Mouse (Mus musculus) spleen, postnatal 10 days (tissue): ENCODE results near the gene Mbl2.
A peak's percentile ranks its signal among the peaks of the same experiment; 100 is the strongest.
"Not testable (repeated sequence)": the region's sequence is repeated elsewhere in the genome, so short reads cannot be mapped to it uniquely, and the experiment has no call there.

Experiments
- DNase-seq, 2 experiments: peaks; one replicate each; pipeline ENCODE4 v3.0.0; 2021 to 2022; ENCODE audit warnings: low spot score in 2 of 2

Gene Mbl2

DNA sequence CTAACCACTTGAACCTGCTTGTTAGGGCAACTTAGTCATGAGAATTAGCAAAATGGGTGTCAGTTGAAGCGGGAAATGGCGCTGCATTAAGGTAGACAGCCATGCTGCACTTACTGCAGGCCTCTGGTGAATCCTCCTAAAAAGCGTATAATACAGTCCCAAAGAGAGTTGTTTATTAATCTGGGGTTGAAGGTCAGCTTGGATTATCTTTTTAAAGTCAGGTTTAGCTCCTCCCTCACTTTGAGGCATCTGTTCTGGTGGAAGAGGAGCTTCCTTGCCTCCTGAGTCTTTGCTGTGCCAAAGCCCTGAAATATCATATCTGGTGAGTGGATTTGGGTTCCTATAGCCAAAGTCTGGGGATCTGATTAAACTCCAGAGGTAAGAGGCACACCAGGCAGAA lies at the start of gene Mbl2:
Gene Mbl2, plus strand, starts transcription at position 252 of the 400 bp plus-strand sequence.
- DNase-seq = no peak

DNA sequence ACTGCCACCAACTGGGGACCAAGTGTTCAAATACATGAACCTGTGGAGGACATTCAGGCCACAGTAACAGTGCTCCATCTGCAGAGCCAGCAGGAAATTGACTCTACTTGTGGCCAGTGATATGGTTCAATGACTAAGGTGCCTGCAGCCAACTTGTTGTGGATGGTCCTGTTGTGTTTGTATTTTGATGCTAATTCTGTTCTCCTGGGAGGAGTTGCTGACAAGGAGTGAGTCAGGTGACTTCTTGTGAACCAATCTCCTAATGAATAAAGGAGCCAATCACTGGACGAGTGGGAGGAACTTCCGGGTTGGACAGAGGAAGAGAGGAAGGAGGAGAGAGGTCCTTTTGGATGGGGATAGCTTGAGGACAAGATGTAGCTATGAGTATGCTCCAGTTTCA lies 47.2 kb upstream of the Mbl2 start:
- DNase-seq = no peak

DNA sequence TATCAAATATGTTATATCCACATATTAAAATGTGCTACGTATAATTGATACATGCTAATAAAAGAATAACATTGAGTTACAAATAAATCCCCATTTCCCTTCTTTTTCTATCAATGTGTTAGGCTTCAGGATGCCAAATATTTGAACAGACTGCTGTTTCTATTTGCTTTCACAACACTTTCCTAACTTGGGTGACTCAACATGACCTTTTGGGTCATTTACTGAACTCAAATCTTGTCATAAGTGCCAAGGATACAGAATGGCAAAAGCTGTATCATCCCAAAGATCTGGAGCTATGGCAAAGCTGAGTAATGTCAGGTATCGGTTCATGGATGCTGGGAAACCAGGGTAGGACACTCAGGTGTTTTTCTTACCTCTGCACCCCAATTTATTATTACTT lies 45.5 kb upstream of the Mbl2 start:
- no peak for DNase-seq

DNA sequence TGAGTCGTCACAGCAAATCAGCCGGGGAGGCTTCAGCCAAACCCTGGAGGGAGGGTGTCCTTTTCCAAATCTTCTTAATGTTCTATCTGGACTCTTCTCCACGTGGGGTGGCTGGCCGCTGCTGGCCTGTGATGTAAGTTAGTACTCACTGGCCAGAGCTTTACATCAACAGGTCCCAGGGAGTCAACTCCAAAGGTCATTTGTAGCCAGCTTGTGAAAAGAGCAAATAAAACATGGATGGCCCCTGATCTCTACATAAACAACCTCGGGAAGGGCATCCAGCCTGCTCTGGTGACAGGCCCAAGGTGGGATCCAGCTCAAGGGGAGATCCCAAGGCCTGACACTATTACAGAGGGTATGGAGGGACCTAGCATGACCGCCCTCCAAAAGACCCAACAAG lies 37.7 kb upstream of the Mbl2 start:
- DNase-seq = no peak

DNA sequence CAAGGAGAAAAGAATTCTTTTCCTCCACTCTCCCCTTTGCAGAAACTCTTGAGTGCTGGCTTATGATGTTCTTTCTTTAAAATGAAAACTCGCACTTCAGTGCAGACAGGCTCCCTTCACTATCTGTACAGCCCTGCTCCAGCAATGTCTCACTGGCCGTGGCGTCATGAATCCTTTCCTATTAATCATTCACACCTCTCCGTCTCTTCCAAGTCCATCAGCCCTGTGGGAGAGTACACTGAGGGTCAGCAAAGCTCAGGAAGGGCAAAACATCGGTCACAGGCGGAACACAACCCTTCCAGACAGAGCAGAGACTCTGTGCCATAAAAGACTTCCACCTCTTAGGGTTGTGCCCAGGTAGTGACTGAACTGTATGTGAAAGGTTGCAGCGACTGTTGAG lies 30.6 kb upstream of the Mbl2 start:
- DNase-seq = no peak

DNA sequence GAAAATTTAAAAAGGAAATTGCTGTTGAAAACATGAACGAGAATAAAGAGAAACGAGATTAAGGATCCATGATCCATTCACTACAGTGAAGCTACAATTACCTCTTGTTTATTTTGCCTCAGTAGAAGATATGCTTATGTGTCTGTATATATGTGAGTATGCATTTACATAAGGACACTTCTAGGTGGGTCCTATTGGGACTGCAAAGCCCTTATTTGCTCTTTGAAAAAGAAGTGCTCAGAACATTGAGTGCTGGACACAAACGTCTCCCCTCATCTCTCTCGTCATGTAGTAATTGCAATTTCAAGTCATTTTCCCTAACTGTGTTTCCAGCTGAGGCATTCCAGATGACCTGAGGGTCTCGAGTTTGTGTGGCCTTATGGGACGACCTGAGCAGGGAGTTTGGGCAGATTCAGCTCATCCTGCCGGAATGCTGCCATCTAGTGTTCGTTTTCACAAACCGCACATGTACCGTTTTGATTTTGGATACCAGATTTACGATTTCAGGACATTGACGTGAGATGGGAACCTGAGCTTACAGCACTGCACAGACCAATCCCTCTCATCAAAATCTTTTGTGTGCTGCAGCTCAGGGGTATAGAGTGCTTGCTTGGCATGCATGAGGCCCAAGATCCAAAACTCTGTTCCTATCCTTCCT lies 27.5 kb upstream of the Mbl2 start:
- peak in 1 of 2 experiments; percentile 26 for DNase-seq

DNA sequence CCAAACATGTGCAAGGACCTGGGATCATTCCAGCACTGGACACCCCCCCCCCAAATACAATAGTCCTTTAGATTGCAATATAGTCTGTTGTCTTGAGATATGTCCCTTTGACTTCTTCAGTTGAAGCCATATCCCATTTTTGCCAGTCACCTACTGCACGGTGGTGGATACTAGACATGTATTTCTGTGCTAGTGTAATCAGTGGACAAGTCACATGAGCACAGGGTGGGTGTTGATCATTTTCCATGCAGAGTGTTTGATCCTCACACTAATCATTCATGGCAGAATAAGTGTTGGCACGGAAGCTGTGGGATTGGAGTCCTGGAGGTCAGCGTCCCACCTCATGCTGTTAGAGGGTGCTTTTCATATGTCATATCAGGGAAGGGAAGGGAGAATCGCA lies 26.9 kb upstream of the Mbl2 start:
- DNase-seq = no peak

DNA sequence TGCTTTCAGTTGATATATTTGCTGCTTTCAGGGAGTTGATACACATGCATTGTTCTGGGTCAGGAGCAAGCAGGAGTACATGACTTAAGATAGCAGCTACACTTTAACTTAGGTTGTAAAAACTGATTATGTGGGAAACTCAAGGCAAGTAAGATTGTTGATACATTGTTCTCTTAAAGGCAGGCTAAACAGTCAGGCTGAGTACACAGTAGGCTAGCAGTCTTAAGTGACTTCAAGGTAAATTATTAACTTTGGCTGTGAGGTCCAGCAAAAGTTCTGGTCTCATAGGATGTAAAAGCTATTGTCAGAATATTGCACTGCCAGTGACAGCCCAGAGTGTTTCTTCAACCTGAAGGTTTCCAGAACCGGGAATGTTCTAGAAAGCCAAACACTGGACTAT lies 25.8 kb upstream of the Mbl2 start:
- no peak for DNase-seq

DNA sequence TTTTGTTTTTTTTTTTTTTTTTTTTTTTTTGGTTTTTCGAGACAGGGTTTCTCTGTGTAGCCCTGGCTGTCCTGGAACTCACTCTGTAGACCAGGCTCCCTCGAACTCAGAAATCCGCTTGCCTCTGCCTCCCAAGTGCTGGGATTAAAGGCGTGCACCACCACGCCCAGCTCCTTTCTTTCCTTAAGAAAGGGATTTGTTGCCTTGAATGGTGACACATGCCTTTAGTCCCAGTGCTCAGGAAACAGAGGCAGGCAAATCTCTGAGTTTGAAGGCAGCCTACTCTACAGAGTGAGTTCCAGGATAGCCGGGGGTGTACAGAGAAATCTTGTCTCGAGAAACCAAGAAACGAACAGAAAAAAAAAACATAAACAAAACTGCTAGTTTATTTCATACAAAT lies 23.7 kb upstream of the Mbl2 start:
- DNase-seq = not testable (repeated sequence)

DNA sequence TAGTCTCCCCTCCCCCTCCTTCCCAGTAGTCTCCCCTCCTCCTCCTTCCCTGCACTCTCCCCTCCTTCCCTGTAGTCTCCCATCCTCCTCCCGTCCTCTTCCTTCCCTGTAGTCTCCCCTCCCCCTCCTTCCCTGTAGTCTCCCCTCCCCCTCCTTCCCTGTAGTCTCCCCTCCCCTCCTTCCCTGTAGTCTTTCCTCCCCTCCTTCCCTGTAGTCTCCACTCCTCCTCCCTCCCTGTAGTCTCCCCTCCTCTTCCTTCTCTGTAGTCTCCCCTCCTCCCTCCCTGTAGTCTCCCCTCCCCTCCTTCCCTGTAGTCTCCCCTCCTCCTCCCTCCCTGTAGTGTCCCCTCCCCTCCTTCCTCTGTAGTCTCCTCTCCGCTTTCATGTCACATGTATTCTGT lies 18.7 kb upstream of the Mbl2 start:
- no peak for DNase-seq

DNA sequence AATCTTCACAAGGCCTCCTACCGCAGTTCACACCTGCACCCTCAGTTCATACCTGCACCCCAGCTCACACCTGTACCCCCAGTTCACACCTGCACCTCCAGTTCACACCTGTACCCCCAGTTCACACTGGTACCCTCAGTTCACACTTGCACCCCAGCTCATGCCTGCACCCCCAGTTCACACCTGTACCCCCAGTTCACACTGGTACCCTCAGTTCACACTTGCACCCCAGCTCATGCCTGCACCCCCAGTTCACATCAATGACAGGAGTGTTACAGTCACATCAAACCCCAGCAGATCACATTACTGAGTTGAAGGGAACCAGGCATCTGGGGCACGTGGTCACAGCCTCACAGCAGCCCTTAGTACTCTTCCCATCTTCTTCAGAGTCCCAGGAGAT lies 17.0 kb upstream of the Mbl2 start:
- DNase-seq = not testable (repeated sequence)

DNA sequence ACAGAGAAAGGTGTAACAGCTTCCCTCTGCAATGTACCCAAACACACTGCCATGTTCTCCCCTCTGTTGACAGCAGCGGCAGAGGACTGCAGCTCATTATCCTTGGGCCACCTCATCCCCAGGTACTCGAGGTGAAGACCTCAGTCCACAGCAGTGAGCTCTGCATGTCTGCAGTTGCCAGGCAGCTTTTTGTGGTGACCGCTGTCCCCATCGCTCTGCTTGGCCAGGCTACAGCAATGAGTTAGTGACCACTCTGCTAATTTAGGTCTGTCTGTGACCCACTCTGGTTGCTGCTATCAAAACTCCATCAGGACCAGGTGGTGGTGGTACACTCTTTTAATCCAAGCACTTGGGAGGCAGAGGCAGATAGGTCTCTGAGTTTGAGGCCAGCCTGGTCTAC lies 16.6 kb upstream of the Mbl2 start:
- no peak for DNase-seq

DNA sequence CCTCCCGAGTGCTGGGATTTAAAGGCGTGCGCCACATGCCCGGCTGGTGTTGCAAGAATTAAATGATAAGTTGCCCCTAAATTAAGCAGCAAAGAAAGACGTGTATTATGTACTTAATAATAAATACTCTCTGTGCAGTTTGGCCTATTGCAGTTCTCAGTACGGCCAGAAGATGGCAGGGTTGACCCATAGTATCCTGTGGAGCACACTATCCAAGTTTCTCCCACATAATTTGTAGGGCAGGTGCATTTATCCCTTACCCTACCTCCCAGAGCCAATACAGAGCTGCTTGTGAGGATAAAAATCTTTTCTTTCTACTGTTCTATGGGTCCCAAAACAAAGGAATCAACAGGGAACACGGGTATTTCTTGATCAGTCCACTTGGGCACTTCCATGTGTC lies 15.4 kb upstream of the Mbl2 start:
- peak; percentile 10 to 50 for DNase-seq

DNA sequence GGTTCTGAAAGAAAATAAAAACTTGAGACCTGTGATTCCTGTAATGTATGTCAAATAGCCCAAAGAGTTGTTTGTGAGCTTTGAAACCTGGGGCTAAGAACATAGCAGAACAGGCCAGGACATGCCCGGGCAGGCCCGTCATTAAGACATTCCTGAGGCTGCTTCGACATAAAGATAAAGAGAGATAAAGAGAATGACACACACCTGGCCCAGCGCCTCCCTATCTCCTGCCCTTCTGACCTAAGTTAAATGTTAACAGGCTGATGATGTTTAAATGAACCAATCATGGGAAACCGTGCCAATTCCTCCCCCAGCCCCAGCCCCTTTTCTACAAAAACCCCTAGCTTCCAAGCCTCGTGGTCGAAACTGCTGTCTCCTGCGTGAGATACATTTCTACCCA lies 10.1 kb upstream of the Mbl2 start:
- not testable (repeated sequence) for DNase-seq

DNA sequence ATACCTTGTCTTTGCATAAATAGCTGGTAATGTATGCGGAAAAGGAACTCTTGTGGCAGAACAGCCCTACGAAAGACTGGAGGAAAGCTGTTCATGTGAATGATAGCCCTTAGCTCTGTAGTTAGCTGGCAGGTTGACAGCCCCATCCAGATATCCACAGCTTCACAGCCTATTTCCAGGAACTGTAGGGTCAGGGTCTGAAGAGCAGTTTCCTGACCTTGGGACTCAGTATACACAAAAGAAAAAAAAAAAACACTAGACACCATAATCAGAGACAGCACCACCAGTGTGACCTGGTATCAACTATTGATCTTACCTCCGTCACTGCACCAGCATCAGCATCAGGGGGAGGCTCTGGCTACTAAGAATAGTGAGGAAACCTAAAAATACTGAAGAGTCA lies 3.3 kb upstream of the Mbl2 start:
- DNase-seq = no peak

DNA sequence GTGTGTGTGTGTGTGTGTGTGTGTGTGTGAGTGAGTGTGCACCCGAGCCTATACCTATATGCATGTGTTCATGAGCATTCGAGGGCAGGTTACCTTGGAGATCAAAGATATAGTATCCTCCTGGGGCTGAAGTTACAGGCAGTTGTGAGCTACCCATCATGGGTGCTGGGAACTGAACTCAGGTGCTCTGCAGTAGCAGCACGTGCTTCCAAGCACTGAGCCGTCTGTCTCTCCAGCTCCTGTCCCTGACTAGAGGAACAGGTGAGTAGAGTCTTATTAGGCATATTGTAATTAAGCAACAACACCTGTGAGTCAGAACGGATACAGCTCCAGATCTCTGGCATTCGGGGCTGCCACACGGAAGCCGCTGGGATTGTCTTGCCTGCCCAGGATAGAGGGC lies 1.7 kb downstream of the Mbl2 start:
- no peak for DNase-seq

DNA sequence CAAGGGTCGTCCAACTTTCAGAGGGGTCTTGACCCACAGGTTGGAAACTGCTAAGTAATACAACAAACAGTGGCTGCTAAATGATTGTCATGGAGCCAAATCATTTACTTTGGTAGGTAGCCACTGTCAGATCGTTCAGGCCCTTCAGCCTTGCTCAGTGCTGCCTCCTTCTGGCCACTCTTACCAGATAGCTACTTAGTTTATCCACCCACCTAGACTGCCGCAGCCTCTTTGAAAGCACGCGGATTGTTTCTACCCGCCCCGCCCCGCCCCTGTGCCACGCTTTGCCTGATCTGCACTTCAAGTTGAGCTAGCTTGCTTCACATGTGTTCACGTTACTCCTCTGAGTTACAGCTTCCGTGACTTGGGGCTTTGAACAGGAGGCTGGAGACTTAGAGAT lies 14.6 kb downstream of the Mbl2 start:
- peak in 1 of 2 experiments; percentile 42 for DNase-seq

DNA sequence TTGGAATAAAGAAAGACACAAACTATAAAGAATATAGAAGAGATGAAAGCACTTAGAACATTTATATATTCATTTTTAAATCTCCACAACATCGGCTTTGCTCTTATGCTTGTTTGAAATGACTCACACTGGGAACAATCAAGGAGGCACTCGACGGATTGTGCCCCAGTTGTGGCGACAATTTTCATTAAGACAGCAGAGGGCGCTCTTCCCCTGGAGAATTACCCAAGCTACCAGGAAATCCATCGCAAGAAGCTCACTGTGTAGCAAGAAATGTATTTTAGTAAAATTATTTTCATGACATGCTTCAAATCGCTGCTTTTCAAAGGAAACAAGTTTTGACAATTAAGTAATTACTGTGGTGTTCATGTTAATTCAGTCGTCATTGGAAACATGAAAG lies 16.1 kb downstream of the Mbl2 start:
- peak in 1 of 2 experiments; percentile 49 for DNase-seq

DNA sequence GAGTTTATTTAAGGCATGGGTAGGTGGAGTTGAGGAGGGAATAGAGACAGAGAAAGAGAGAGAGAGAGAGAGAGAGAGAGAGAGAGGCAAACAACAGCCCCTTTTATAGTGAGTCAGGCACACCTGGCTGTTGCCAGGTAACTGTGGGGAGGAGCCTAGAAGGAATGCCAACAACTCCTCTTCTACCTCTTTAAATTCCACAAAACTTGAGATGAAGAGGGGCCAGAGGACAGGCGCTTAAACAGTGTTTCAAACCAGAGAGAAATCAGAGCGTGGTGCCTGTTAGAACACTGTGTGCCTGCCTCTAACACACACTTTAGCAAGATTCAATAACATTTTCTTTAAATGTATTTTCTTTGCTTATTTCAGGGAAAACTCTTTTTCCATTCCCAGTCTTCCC lies 19.5 kb downstream of the Mbl2 start:
- no peak for DNase-seq

DNA sequence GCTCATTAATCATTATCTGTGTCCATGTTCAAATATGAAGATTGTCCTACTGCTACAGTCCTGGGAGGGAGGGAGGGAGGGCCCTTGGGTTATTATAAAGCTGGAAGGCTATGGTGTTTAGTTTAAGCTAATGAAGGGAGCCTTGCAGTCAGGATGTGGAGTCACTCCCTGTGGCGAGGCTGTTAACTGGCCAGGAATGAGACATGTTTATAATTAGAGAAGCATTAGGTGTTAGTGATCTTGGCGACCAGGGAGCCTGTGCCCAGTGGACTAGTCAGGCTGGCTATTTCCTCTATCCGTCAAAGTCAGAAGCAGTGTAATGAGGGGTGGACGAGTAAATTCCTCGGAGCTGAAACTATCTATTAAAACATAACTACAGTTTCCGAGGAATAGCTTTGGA lies 23.6 kb downstream of the Mbl2 start:
- no peak for DNase-seq

DNA sequence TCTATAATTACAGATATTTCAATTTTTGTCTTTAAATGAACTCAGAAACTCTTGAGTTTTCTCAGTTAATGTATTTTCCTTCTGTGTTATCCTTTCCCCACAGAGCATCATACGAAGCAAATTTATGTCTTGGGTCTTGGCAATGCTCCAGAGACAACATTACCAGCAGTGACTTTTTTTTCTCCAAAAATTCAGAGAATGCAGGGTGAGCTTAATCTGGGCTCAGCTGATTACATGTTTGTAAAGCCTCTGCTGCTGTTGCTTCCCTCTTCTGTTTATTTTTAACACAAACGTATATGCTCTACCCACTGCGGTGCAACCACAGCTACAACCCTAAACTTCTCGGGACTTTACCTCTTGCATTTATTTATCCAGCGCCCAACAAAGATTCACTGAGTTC lies 48.4 kb downstream of the Mbl2 start:
- no peak for DNase-seq

DNA sequence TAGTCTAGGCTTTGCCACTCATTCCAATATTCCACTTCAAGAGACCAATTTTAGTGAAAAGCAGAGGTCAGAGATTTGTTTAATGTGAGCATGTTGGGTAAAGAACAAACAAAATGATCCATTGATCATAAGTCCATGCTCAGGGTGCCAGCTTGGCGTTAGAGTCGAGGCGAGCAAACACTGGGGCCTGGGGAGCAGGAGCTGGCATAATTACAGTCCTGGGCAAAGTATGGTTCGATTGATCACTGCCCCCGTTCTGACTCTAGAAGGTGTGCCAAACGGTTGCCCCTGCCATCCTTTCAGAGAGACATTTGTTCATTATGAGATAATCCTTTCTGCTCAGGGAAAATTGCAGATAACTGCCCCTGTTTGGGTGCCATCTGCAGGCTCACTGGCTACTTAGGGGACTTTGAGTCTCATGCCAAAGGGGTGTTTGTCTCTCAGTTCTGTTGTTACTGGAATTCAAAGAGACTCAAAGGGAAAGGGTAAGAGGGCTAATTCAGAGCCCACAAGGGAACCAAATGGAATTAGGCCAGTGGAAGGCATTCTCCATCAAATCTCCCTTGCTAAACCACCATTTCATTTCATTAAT lies 55.3 kb downstream of the Mbl2 start:
- no peak for DNase-seq
